Mouse (Mus musculus) cerebellum, adult 2 months (tissue): ENCODE measurements at regions not wholly inside any gene's neighbourhood (a gene's known extent, or its start where the extent isn't known, plus 50 kb on each side); places are given as distances from the start of the nearest gene placed in this dataset.

ENCODE experiments used
- CTCF ChIP-seq: fragments of 200-500 bp; IDR thresholded peaks from 2 replicates; pipeline ENCODE4 v1.5.1; 2011; ENCODE audit warnings: low read depth, mild to moderate bottlenecking, control low read depth, low read length, moderate library complexity, borderline replicate concordance; ENCODE audit not compliant: insufficient read depth
- POLR2A ChIP-seq: fragments of 200-500 bp; IDR thresholded peaks from 2 replicates; pipeline ENCODE4 v1.6.1; 2011; ENCODE audit warnings: low read length, control low read depth, borderline replicate concordance; ENCODE audit not compliant: insufficient read depth

DNA sequence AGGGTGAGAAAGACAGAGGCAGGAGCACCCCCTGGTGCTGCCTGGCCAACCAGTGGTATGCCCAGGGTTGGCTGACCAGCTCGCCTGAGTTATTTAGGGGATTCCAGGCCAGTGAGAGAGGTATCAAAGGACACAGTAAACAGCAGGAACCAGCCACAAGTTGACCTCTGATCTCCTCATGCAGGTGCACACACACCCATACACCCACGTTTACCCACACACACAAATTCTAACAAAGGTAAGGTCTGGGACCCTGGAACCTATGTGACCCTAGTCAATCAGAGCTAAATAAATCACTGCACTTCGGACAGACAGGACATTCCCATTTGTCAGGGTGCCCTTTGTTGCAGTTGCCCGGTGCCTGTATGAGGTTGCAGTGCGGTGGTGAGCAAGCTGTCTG is 211.9 kb downstream of the 3110018I06Rik start:
- TF ChIP-seq CTCF (no peak), POLR2A (no peak)
